Mouse (Mus musculus) right cerebral cortex, postnatal 36 days (tissue): ENCODE data around the gene Ros1.
A peak's percentile ranks its signal among the peaks of the same experiment; 100 is the strongest.

ENCODE experiments used
- DNase-seq, 2 experiments: peaks; one replicate each; pipeline ENCODE4 v3.0.0; 2022; ENCODE audit warnings: low spot score in 2 of 2, mixed read lengths in 1 of 2

The Ros1 gene

GRCm38 (mm10) chr10:52194957-52195852 is at the start of gene Ros1:
TSS of gene Ros1 (minus strand) at chr10:52195244.
- DNase-seq = no peak

GRCm38 (mm10) chr10:52242680-52243323 is 47.8 kb upstream of the Ros1 start:
- DNase-seq = no peak

GRCm38 (mm10) chr10:52242015-52242414 is 47.0 kb upstream of the Ros1 start:
- DNase-seq = no peak

- DNase-seq = no peak
Observed at GRCm38 (mm10) chr10:52235461-52235860, 40.4 kb upstream of the Ros1 start.

- DNase-seq = no peak
Observed at GRCm38 (mm10) chr10:52234654-52234981, 39.6 kb upstream of the Ros1 start.

- peak in 1 of 2 experiments; percentile 9 for DNase-seq
Observed at GRCm38 (mm10) chr10:52233969-52234653, 39.1 kb upstream of the Ros1 start.

GRCm38 (mm10) chr10:52233301-52233968 is 38.4 kb upstream of the Ros1 start, which contains the start of gene Dcbld1:
TSS of gene Dcbld1 (plus strand) at chr10:52233619.
- DNase-seq = peak; percentile 6 to 18

GRCm38 (mm10) chr10:52232196-52233176 is 37.4 kb upstream of the Ros1 start:
- no peak for DNase-seq

- no peak for DNase-seq
Observed at GRCm38 (mm10) chr10:52219600-52219999, 24.6 kb upstream of the Ros1 start.

GRCm38 (mm10) chr10:52217564-52217934 is 22.5 kb upstream of the Ros1 start:
- no peak for DNase-seq

- DNase-seq = peak; percentile 24 to 46
Observed at GRCm38 (mm10) chr10:52216797-52217563, 21.9 kb upstream of the Ros1 start.

- no peak for DNase-seq
Observed at GRCm38 (mm10) chr10:52215267-52215818, 20.3 kb upstream of the Ros1 start.

GRCm38 (mm10) chr10:52204006-52204405 is 9.0 kb upstream of the Ros1 start:
- no peak for DNase-seq

GRCm38 (mm10) chr10:52185900-52186299 is 9.1 kb downstream of the Ros1 start:
- peak in 1 of 2 experiments; percentile 6 for DNase-seq

- DNase-seq = no peak
Observed at GRCm38 (mm10) chr10:52182878-52183277, 12.2 kb downstream of the Ros1 start.

- DNase-seq = no peak
Observed at GRCm38 (mm10) chr10:52174376-52174775, 20.7 kb downstream of the Ros1 start.

GRCm38 (mm10) chr10:52170489-52170888 is 24.6 kb downstream of the Ros1 start:
- DNase-seq = no peak

GRCm38 (mm10) chr10:52169841-52170240 is 25.2 kb downstream of the Ros1 start:
- no peak for DNase-seq

- DNase-seq = no peak
Observed at GRCm38 (mm10) chr10:52165376-52165775, 29.7 kb downstream of the Ros1 start.

- no peak for DNase-seq
Observed at GRCm38 (mm10) chr10:52160604-52161003, 34.4 kb downstream of the Ros1 start.
